Comparison of ENCODE assay signal across 9 mouse cellular contexts in genomic region chr8:83954749-83955105, GRCm38 (mm10). TPM values are rescaled to one million over a fixed set of nuclear protein-coding genes. Genes with fewer than 3 reads are reported as not detected.
DNase-seq lines count a peak whose midpoint lies in the region; ATAC-seq and TF ChIP-seq lines count a peak whose summit lies in the region.
"Had no signal": no experiment of that assay in that cellular context is flagged by ENCODE, and none has a peak within 500 bp of the region (broad histone marks: within the 10 kb centered on the region; RNA-seq: fewer than 3 reads in every experiment).

No protein-coding gene starts in this region.

- no peak for DNase-seq in heart, postnatal 36 days
- DNase-seq in liver, postnatal 0 days = no peak
- no peak for DNase-seq in retina, embryonic 14.5 days (ENCODE audit: low spot score)
- DNase-seq in thymus, postnatal 36 days = no peak
- DNase-seq in gastrocnemius, postnatal 10 days = no peak

- no peaks in the 10 kb centered on the region for H3K27me3 ChIP-seq in heart, embryonic 11.5 days (ENCODE audit: control insufficient read depth, insufficient read depth, low read length)
- H3K27me3 ChIP-seq in E14TG2a.4 (ENCODE audit: insufficient read depth, low read length) = no peaks in the 10 kb centered on the region; the same call in 1 of the 2 replicates
- H3K27me3 ChIP-seq in forebrain, embryonic 16.5 days (replicated peaks; ENCODE audit: control insufficient read depth, insufficient read depth, low read length) = no peaks in the 10 kb centered on the region
- no peaks in the 10 kb centered on the region for H3K27me3 ChIP-seq in liver, postnatal 0 days (ENCODE audit: insufficient read depth, low read length)

- no peak for TF ChIP-seq CTCF in E14TG2a.4 (conservative IDR thresholded peaks at IDR 0.05; ENCODE audit: low read length)
- TF ChIP-seq CTCF in liver, postnatal 0 days (IDR thresholded peaks at IDR 0.05; ENCODE audit: low read depth) = no peak

- peak overlapping the region; percentile 85 for H3K4me2 ChIP-seq in heart, embryonic 11.5 days
- H3K4me2 ChIP-seq in forebrain, embryonic 16.5 days (ENCODE audit: low read length) = peak overlapping the region; percentile 56
- H3K4me2 ChIP-seq in liver, postnatal 0 days (ENCODE audit: low read depth, low read length) = peak overlapping the region; percentile 98

- peaks cover 13% of the 10 kb centered on the region for H3K4me1 ChIP-seq in heart, embryonic 11.5 days (ENCODE audit: control insufficient read depth, insufficient read depth, low read length)
- H3K4me1 ChIP-seq in E14TG2a.4 (replicated peaks; ENCODE audit: low read depth, low read length) = peaks cover 24% of the 10 kb centered on the region
- H3K4me1 ChIP-seq in forebrain, embryonic 16.5 days (replicated peaks; ENCODE audit: control insufficient read depth, insufficient read depth, low read length) = peaks cover 15% of the 10 kb centered on the region
- H3K4me1 ChIP-seq in liver, postnatal 0 days (ENCODE audit: insufficient read depth) = peaks cover 18% of the 10 kb centered on the region

- H3K9me3 ChIP-seq in heart, embryonic 11.5 days (replicated peaks; ENCODE audit: control insufficient read depth, low read length) = no peaks in the 10 kb centered on the region
- no peaks in the 10 kb centered on the region for H3K9me3 ChIP-seq in E14TG2a.4 (ENCODE audit: low read length)
- no peaks in the 10 kb centered on the region for H3K9me3 ChIP-seq in forebrain, embryonic 16.5 days (ENCODE audit: control insufficient read depth, low read length)
- no peaks in the 10 kb centered on the region for H3K9me3 ChIP-seq in liver, postnatal 0 days (ENCODE audit: low read length)

- 3% methylated on average over 14 of the region's 14 CpGs for WGBS in heart, embryonic 11.5 days (ENCODE audit: insufficient replicate concordance)
- WGBS in forebrain, embryonic 16.5 days = under 1% methylated on average over 14 of the region's 14 CpGs
- WGBS in liver, postnatal 0 days (ENCODE audit: insufficient replicate concordance) = under 1% methylated on average over 14 of the region's 14 CpGs

- TF ChIP-seq EP300 in liver, postnatal 0 days (IDR thresholded peaks at IDR 0.05; ENCODE audit: low read depth) = no peak

- intact Hi-C loops in heart, postnatal 36 days (cut with DNase I) = loop anchor here (2.0 to 5.0 kb wide), 4 partner anchors 43 to 297 kb away; partner anchors contain the start of gene Samd1

- peak overlapping the region; percentile 46 for H3K4me3 ChIP-seq in heart, embryonic 11.5 days (ENCODE audit: low read depth, low read length)
- peak overlapping the region; percentile 85 for H3K4me3 ChIP-seq in E14TG2a.4 (replicated peaks; ENCODE audit: low read length)
- peak overlapping the region; percentile 69 for H3K4me3 ChIP-seq in forebrain, embryonic 16.5 days (replicated peaks; ENCODE audit: low read length)
- peak overlapping the region; percentile 88 for H3K4me3 ChIP-seq in liver, postnatal 0 days (ENCODE audit: low read depth, low read length)

- no peak overlapping the region for H3K27ac ChIP-seq in heart, embryonic 11.5 days (ENCODE audit: low read depth, low read length)
- no peak overlapping the region for H3K27ac ChIP-seq in forebrain, embryonic 16.5 days (ENCODE audit: low read length)
- H3K27ac ChIP-seq in liver, postnatal 0 days (ENCODE audit: low read depth) = peak overlapping the region; percentile 84

- no peak for ATAC-seq in heart, embryonic 11.5 days (replicated peaks; ENCODE audit: insufficient number of reproducible peaks, low FRiP score, low TSS enrichment)
- ATAC-seq in forebrain, embryonic 16.5 days = no peak
- peak; percentile 3 for ATAC-seq in liver, postnatal 0 days

- H3K36me3 ChIP-seq in heart, embryonic 11.5 days (ENCODE audit: control insufficient read depth, insufficient read depth, low read length) = no peaks in the 10 kb centered on the region
- peaks cover 19% of the 10 kb centered on the region for H3K36me3 ChIP-seq in E14TG2a.4 (ENCODE audit: insufficient read depth, low read length)
- H3K36me3 ChIP-seq in forebrain, embryonic 16.5 days (ENCODE audit: control insufficient read depth, insufficient read depth) = no peaks in the 10 kb centered on the region
- 0 out of 2 replicates have a peak, but pooled peaks cover 5% of the 10 kb centered on the region for H3K36me3 ChIP-seq in liver, postnatal 0 days (replicated peaks; ENCODE audit: insufficient read depth, low read length)

- H3K9ac ChIP-seq in heart, embryonic 11.5 days (ENCODE audit: low read depth, low read length) = peak overlapping the region; percentile 57
- H3K9ac ChIP-seq in forebrain, embryonic 16.5 days (replicated peaks; ENCODE audit: low read depth, low read length) = peak overlapping the region; percentile 1; the same call in 1 of the 2 replicates
- peak overlapping the region; percentile 44 for H3K9ac ChIP-seq in liver, postnatal 0 days (replicated peaks)

RNA-seq across cellular contexts. Expression of gene Gm10644, which starts 0.3 kb away (rescaled TPM):
- polyA plus RNA-seq in heart, embryonic 11.5 days (2014; fragmentation: Nextera tagmentation; extraction: Ambion mirVana) = 0.58 and 0.76 TPM in 2 replicates
- total RNA-seq in heart, postnatal 36 days (2021) = under 1 TPM; 0.92 to 0.95 TPM
- 0.63 and 1.3 TPM in 2 replicates for polyA plus RNA-seq in forebrain, embryonic 16.5 days (2015; fragmentation: Nextera tagmentation; extraction: Ambion mirVana)
- polyA plus RNA-seq in liver, postnatal 0 days (2015; fragmentation: Nextera tagmentation; extraction: Ambion mirVana) = 0.14 and 0.29 TPM in 2 replicates
- total RNA-seq in gastrocnemius, postnatal 10 days (2021) = under 1 TPM in 1 of 2 experiments, not detected in 1; 0.32 TPM

RNA-seq across cellular contexts. Expression of gene Asf1b, which starts 0.6 kb away (rescaled TPM):
- 69.4 and 72.2 TPM in 2 replicates for polyA plus RNA-seq in heart, embryonic 11.5 days (2014; fragmentation: Nextera tagmentation; extraction: Ambion mirVana)
- 1 to 10 TPM; 1.2 to 2.4 TPM for total RNA-seq in heart, postnatal 36 days (2021)
- 14.8 and 19.5 TPM in 2 replicates for polyA plus RNA-seq in forebrain, embryonic 16.5 days (2015; fragmentation: Nextera tagmentation; extraction: Ambion mirVana)
- polyA plus RNA-seq in liver, postnatal 0 days (2015; fragmentation: Nextera tagmentation; extraction: Ambion mirVana) = 50.6 and 55.4 TPM in 2 replicates
- total RNA-seq in gastrocnemius, postnatal 10 days (2021) = 1 to 10 TPM; 6.5 to 7.3 TPM

RNA-seq across cellular contexts. Expression of gene Prkaca, which starts 18.1 kb away (rescaled TPM):
- 136 and 139 TPM in 2 replicates for polyA plus RNA-seq in heart, embryonic 11.5 days (2014; fragmentation: Nextera tagmentation; extraction: Ambion mirVana)
- total RNA-seq in heart, postnatal 36 days (2021) = 100 to 1,000 TPM; 336 to 360 TPM
- polyA plus RNA-seq in forebrain, embryonic 16.5 days (2015; fragmentation: Nextera tagmentation; extraction: Ambion mirVana) = 164 TPM in 2 replicates
- 28.2 and 33.9 TPM in 2 replicates for polyA plus RNA-seq in liver, postnatal 0 days (2015; fragmentation: Nextera tagmentation; extraction: Ambion mirVana)
- 100 to 1,000 TPM; 490 to 518 TPM for total RNA-seq in gastrocnemius, postnatal 10 days (2021)

RNA-seq across cellular contexts. Expression of gene Samd1, which starts 42.7 kb away (rescaled TPM):
- polyA plus RNA-seq in heart, embryonic 11.5 days (2014; fragmentation: Nextera tagmentation; extraction: Ambion mirVana) = 8.1 and 10.1 TPM in 2 replicates
- total RNA-seq in heart, postnatal 36 days (2021) = 10 to 100 TPM; 27.3 to 33.1 TPM
- 8.1 and 9.7 TPM in 2 replicates for polyA plus RNA-seq in forebrain, embryonic 16.5 days (2015; fragmentation: Nextera tagmentation; extraction: Ambion mirVana)
- 3.5 and 3.8 TPM in 2 replicates for polyA plus RNA-seq in liver, postnatal 0 days (2015; fragmentation: Nextera tagmentation; extraction: Ambion mirVana)
- total RNA-seq in gastrocnemius, postnatal 10 days (2021) = 10 to 100 TPM; 24.8 to 30.3 TPM

RNA-seq across cellular contexts. Expression of gene 1700067K01Rik, which starts 46.6 kb away (rescaled TPM):
- polyA plus RNA-seq in heart, embryonic 11.5 days (2014; fragmentation: Nextera tagmentation; extraction: Ambion mirVana) = 0.42 and 0.52 TPM in 2 replicates
- total RNA-seq in heart, postnatal 36 days (2021) = not detected
- 1.1 and 1.3 TPM in 2 replicates for polyA plus RNA-seq in forebrain, embryonic 16.5 days (2015; fragmentation: Nextera tagmentation; extraction: Ambion mirVana)
- 0.87 and 0.99 TPM in 2 replicates for polyA plus RNA-seq in liver, postnatal 0 days (2015; fragmentation: Nextera tagmentation; extraction: Ambion mirVana)
- under 1 TPM in 1 of 2 experiments, not detected in 1; 0.47 TPM for total RNA-seq in gastrocnemius, postnatal 10 days (2021)
- polyA plus RNA-seq: CD4-positive, CD25-positive, alpha-beta regulatory T cell, adult 4 months had no signal

Comparison
In these comparisons a context has a peak if more than half of its experiments do, and no peak if none do; other contexts are left out.
1. H3K9ac ChIP-seq: peak in every context shown above with its lines; median percentile 57 in heart, embryonic 11.5 days; 44 in liver, postnatal 0 days; 1 in forebrain, embryonic 16.5 days.